Mouse (Mus musculus) heart, adult 2 months (tissue): ENCODE data around the gene Defb20.

Experiments used
- CTCF ChIP-seq: fragments of 200-600 bp; IDR thresholded peaks from 2 replicates; pipeline ENCODE4 v1.8.1; 2022; ENCODE audit warnings: antibody characterized with exemption, mild to moderate bottlenecking, moderate library complexity
- EP300 ChIP-seq: fragments of 200-500 bp; IDR thresholded peaks from 2 replicates; pipeline ENCODE4 v1.6.1; 2011; ENCODE audit warnings: low read depth, low read length, control low read depth; ENCODE audit not compliant: insufficient read depth
- POLR2A ChIP-seq: fragments of 200-500 bp; IDR thresholded peaks from 2 replicates; pipeline ENCODE4 v1.6.1; 2011; ENCODE audit warnings: mild to moderate bottlenecking, low read depth, low read length, control low read depth; ENCODE audit not compliant: insufficient read depth

- no peak for TF ChIP-seq POLR2A
- peak; percentile 90 for TF ChIP-seq CTCF
- no peak for TF ChIP-seq EP300
Measured at GRCm38 (mm10) chr2:152470973-152471372, 5.9 kb upstream of the Defb20 start.
